Mouse (Mus musculus): ENCODE results near the gene Tedc1. TPM values are rescaled to one million over a fixed set of nuclear protein-coding genes. Genes with fewer than 3 reads are reported as not detected.

The Tedc1 gene
- 1 to 10 TPM; 3.7 TPM for total RNA-seq (2021)

DNA sequence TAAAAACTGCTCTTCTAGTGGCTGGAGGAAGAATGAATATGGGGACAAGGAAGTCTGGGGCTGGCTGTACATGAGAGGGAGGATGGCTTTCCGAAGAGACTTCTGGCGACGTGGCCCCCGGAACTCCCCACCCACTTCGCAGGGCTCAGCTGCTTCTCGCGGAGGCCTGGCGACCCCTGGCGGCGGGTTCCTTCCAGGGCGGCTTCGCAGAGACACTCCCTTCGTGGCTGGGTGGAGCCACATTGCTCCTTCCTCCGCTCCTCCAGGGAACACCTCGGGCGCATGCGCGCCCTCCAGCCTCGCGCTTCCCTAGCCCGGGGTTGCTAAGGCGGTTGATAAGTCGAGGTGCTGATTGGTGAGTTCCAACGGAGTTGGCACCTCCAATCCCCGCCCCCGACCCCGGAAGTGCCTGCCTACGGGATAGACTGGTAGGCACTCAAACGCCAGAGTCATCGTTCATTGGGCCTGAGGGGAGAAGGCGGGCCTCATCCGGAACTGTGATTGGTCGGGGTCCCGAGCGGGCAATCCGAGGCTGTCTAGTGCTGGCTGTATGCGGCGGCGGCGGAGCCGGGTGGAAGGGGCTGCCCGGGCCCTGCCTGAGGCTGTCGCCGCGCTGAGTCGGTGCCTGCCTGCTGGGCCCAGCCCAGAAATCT, at the start of gene Tedc1:
TSS of gene Tedc1 (plus strand) at position 535 of the 653 bp plus-strand sequence.
- intact Hi-C loops (cut with DNase I), result no loop called here
- DNase-seq (ENCODE audit: extremely low spot score in 1 of 2, low spot score in 2 of 2), result peak; percentile 98 to 99

DNA sequence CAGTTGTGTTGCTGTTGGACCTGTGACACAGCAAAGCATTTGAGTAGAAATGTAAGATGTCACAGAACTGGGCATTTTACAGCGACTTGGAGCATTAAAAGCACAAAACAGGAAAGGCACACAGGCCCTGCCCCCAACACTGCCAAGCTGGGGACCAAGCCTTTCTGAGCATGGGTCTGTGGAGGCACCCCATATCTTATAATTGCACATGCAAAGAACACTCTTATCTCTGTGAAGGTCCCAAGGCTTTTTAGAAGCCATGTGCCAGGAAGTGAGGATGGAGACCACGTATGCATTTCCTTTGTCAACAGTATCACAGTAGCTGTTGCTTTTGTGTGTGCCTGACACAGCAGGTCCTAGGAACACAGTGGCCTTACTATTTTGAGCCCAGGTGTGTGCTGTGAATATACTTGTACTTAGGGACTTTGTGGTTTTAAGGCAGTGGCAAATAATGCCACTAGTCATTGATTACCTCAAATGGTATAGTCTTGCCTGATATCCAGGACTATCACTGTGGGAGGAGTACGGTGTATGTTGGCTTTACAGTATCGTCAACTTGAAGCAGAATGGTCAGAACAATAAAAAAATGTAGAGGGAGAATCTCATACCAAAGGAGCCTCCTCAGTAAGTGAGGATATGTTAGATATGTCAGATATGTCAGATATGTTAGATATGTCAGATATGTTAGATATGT, 48.6 kb upstream of the Tedc1 start:
- no peak for DNase-seq (ENCODE audit: extremely low spot score in 1 of 2, low spot score in 2 of 2)
- intact Hi-C loops (cut with DNase I), result no loop called here

DNA sequence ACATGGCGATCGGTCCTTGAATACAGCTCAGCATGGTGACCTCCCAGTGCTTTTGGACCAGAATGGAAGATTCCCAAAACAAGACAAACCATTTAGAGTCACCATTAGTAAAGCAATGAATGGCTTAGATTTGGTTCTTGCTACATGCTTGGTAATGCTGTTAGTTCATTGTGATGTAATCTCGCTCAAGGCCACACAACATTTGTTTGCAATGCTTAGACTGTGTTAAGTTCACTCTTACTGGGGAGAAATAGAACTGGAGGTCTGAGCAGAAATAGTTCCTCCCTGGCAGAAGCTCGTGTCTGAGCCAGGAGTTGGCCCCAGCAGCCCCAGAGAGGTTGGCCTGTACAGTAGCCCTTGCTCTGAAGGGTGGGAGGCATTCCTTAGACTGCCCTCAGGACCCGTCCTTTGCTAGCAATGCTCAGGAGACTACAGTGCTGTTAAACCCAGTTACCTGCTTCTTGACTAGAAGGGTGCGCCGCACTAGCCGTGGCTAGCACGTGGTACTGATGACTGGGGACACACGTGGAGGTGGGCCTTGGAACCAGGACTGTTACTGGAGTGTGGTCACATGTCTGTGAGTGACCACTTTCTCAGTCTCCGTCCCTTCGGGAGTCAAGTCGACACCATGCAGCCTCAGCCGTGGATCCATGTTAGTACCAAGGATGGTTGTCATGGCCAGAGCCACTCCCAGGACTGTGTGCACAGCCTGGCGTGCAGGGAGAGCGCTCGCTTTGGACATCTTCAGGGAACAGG, 47.5 kb upstream of the Tedc1 start:
- intact Hi-C loops (cut with DNase I), result no loop called here
- DNase-seq (ENCODE audit: extremely low spot score in 1 of 2, low spot score in 2 of 2), result no peak

- intact Hi-C loops (cut with DNase I), result no loop called here
- no peak for DNase-seq (ENCODE audit: extremely low spot score in 1 of 2, low spot score in 2 of 2)
These were observed 46.4 kb upstream of the Tedc1 start for GRCm38 (mm10) chr12:113109801-113110200.

GRCm38 (mm10) chr12:113114141-113114540, 42.1 kb upstream of the Tedc1 start:
- DNase-seq (ENCODE audit: extremely low spot score in 1 of 2, low spot score in 2 of 2), result no peak
- intact Hi-C loops (cut with DNase I), result no loop called here

DNA sequence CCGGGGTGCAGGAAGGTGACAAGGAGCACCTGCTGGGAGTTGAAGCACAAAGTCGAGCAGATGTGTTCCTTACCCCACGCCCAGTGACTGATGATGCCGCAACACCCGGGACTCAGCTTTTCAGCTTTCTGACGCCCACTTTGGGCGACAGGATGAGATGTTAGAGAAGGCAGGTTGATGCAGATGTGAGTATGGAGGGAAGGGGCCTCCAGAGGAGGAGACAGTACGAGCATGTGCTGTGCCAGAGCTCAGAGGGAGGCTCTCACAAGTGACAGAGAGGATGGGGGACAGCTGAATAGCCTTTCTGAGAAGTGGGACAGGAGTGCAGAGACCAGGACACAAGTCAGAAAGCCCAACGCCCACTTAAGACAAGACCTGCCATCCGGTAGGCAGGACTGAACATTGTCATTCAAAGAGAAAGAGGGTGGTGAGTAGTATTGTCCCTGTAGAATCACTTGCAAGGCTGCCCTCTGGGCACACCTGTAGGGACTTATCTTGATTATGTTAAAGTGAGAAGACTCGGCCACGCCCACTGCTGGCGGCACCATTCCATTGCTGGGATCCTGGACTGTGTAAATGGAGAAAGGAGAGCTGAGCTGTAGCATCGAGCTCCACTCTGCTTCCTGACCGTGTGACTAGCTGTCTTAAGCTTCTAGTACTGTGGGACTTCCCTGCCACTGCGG, 41.2 kb upstream of the Tedc1 start:
- no peak for DNase-seq (ENCODE audit: extremely low spot score in 1 of 2, low spot score in 2 of 2)
- intact Hi-C loops (cut with DNase I), result no loop called here

- intact Hi-C loops (cut with DNase I), result no loop called here
- peak; percentile 74 to 83 for DNase-seq (ENCODE audit: extremely low spot score in 1 of 2, low spot score in 2 of 2)
These were observed 36.5 kb upstream of the Tedc1 start for GRCm38 (mm10) chr12:113119516-113120410.

GRCm38 (mm10) chr12:113124726-113125125, 31.5 kb upstream of the Tedc1 start:
- intact Hi-C loops (cut with DNase I), result no loop called here
- DNase-seq (ENCODE audit: extremely low spot score in 1 of 2, low spot score in 2 of 2), result peak in 1 of 2 experiments; percentile 21

GRCm38 (mm10) chr12:113130732-113131131, 25.5 kb upstream of the Tedc1 start:
- peak in 1 of 2 experiments; percentile 31 for DNase-seq (ENCODE audit: extremely low spot score in 1 of 2, low spot score in 2 of 2)
- intact Hi-C loops (cut with DNase I), result no loop called here

DNA sequence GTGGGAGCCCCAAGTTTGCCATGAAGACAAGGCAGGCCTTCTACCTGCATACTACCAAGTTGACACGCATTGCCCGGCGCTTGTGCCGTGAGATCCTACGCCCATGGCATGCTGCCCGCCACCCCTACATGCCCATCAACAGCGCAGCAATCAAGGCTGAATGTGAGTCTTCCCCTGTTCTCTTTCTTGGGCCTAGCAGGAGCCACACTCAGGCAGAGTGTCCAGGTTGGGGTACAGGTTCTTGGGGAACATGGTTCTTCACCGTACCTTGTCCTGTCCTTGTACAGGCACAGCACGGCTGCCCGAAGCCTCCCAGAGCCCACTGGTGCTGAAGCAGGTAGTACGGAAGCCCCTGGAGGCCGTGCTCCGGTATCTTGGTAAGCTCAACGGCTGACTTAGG, 24.6 kb upstream of the Tedc1 start:
- intact Hi-C loops (cut with DNase I), result no loop called here
- peak in 1 of 2 experiments; percentile 24 for DNase-seq (ENCODE audit: extremely low spot score in 1 of 2, low spot score in 2 of 2)

DNA sequence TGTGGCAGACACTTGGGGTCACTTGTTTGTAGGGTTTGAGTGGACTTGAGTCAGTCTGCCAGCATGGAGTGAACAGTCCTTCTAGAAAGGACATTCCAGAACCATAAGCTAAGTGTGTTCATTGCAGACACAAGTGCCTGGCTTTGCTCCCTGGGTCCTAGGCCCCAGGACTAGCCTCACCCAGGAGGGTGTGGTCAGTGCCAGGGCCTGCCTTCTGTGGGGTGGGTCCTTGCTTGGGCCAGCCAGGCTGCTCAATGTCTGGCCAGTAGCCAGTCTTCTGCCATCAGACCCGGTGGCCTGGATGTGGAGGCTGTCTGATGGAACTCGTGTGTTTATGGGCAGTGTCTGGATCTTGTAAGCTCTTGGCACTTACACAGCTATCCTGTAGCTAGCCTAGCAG, 23.7 kb upstream of the Tedc1 start:
- intact Hi-C loops (cut with DNase I), result no loop called here
- peak in 1 of 2 experiments; percentile 77 for DNase-seq (ENCODE audit: extremely low spot score in 1 of 2, low spot score in 2 of 2)

- DNase-seq (ENCODE audit: extremely low spot score in 1 of 2, low spot score in 2 of 2), result no peak
- intact Hi-C loops (cut with DNase I), result no loop called here
These were observed 23.0 kb upstream of the Tedc1 start for GRCm38 (mm10) chr12:113133260-113133659.

DNA sequence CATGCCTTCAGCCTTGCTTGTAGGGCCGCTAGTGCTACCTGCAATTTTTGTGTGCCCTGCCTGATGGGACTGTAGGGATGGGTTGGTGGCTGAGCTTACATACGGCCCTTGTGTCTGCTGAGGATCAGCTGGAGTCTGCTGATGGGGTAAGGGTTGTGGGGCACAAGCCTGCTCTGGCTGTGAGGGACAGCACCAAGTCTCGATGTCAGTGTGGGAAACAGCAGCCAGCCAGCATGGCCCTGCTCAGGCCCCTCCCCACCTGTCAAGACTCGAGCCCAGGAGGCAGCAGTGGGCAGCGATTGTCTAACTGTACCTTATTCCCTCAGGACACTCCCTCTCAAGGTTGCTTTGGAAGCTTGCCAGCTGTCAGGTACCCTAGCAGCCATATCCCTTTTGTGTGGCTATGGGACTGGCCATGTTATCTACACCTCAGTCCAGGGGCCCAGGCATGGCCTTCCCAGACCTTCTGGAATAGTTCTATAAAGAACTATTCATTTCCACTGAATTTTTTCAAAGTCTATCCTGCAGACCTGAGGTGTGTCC, 22.3 kb upstream of the Tedc1 start:
- DNase-seq (ENCODE audit: extremely low spot score in 1 of 2, low spot score in 2 of 2), result no peak
- intact Hi-C loops (cut with DNase I), result no loop called here

GRCm38 (mm10) chr12:113134502-113134901, 21.7 kb upstream of the Tedc1 start:
- no peak for DNase-seq (ENCODE audit: extremely low spot score in 1 of 2, low spot score in 2 of 2)
- intact Hi-C loops (cut with DNase I), result no loop called here

- DNase-seq (ENCODE audit: extremely low spot score in 1 of 2, low spot score in 2 of 2), result no peak
- intact Hi-C loops (cut with DNase I), result no loop called here
These were observed 20.8 kb upstream of the Tedc1 start for GRCm38 (mm10) chr12:113135401-113135800.

GRCm38 (mm10) chr12:113136492-113137020, 19.7 kb upstream of the Tedc1 start:
- intact Hi-C loops (cut with DNase I), result no loop called here
- DNase-seq (ENCODE audit: extremely low spot score in 1 of 2, low spot score in 2 of 2), result no peak

DNA sequence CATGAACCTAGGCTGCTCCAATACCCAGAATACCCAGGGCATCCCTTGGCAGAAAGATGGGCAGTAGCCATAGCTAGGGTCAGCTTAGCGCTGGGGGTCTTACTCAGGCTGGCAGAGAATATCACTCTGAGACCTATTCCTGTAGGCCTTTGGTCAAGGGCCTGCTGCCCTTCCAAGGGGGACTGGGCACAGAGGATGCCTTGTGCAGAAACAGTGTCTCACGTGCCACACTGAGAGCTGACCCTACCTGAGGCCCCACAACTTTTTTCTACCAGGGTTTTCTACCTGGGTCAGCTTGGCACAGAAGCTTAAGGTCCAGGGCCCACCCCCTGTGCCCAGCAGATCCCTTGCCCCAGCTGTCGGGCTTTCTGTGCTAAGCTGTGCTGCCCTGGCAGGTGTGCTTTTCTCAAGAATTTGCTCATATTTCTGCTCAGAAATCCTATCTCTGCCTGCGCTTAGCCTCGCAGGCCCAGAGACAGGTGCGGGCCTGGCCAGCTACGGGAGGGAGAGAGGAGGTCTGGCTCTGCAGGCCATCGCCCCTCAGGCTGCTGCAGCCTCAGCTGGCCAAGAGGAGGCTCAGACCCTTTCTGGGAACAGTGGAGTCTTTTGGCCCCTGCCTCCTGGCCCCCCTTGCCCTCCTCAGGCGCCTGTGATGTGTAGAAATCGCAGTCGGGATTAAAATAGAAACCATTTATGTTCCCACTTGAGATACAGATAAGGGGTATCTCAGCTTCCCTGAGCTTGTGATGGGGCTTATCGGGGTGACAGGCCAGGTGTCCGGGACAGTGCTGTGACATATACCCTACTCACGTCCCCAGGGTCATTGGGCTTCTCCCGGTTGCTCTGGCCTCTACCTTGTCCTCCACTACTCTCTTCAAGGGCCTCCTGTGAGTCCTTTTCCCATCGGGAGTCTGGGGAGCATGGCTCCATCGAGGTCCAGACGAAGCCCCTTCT, 18.7 kb upstream of the Tedc1 start:
- no peak for DNase-seq (ENCODE audit: extremely low spot score in 1 of 2, low spot score in 2 of 2)
- intact Hi-C loops (cut with DNase I), result no loop called here

Measured in left cerebral cortex, postnatal 10 days (tissue).